Mouse (Mus musculus) small intestine, adult 2 months (tissue): Measurements from ENCODE around the gene Cphx1. TPM values are rescaled to one million over a fixed set of nuclear protein-coding genes. Genes with fewer than 3 reads are reported as not detected.
"Not testable (repeated sequence)": the region's sequence is repeated elsewhere in the genome, so short reads cannot be mapped to it uniquely, and the experiment has no call there.

Source experiments
- H3K27ac ChIP-seq: fragments of 200-500 bp; 2 replicates; pipeline ENCODE4 v1.5.1; 2012; ENCODE audit warnings: low read depth, low read length, control low read depth, inconsistent platforms; ENCODE audit not compliant: insufficient read depth
- H3K27me3 ChIP-seq: fragments of 200-500 bp; 2 replicates; pipeline ENCODE4 v1.6.1; 2012; ENCODE audit warnings: mild to moderate bottlenecking, moderate library complexity, low read length, inconsistent platforms; ENCODE audit not compliant: control insufficient read depth, insufficient read depth
- H3K36me3 ChIP-seq: fragments of 200-500 bp; 2 replicates; pipeline ENCODE4 v1.6.1; 2012; ENCODE audit warnings: mild to moderate bottlenecking, low read length, control low read depth, inconsistent platforms; ENCODE audit not compliant: control insufficient read depth, insufficient read depth
- H3K4me1 ChIP-seq: fragments of 200-500 bp; 2 replicates; pipeline ENCODE4 v1.6.1; 2012; ENCODE audit warnings: low read length, inconsistent platforms, mixed read lengths; ENCODE audit not compliant: control insufficient read depth, insufficient read depth, insufficient read length
- H3K4me3 ChIP-seq: fragments of 200-500 bp; 2 replicates; pipeline ENCODE4 v1.5.1; 2012; ENCODE audit warnings: low read depth, mild to moderate bottlenecking, control low read depth, inconsistent platforms, low read length, moderate library complexity
- WGBS: fragments of 180-500 bp; shearing (Covaris S2); methylation state at CpG from one replicate; pipeline ENCODE4 v1.1.7; 2018; 5-methylcytosine and 5-hydroxymethylcytosine counted together
- polyA plus RNA-seq: library from polyadenylated mRNA; depleted of rRNA; stranded (reverse); fragments of >200 nt; gene quantifications from 2 replicates; pipeline ENCODE4 v1.2.3, GENCODE M21; 2012; rRNA removed

Gene Cphx1
- polyA plus RNA-seq: not detected in 2 replicates

- H3K4me3 ChIP-seq, H3K36me3 ChIP-seq, H3K4me1 ChIP-seq, H3K27me3 ChIP-seq, H3K27ac ChIP-seq: not testable (repeated sequence)
- WGBS: no CpG with 5 or more reads among the region's 8 CpGs
Observed at GRCm38 (mm10) chr14:25938004-25938403, at the start of gene Cphx1. Cphx1 (plus strand) TSS chr14:25938304.

GRCm38 (mm10) chr14:25894566-25894965 is 43.5 kb upstream of the Cphx1 start:
- not testable (repeated sequence) for H3K27ac ChIP-seq, H3K4me1 ChIP-seq, H3K4me3 ChIP-seq, H3K36me3 ChIP-seq, H3K27me3 ChIP-seq
- no CpG with 5 or more reads among the region's 3 CpGs for WGBS

GRCm38 (mm10) chr14:25895686-25896085 is 42.4 kb upstream of the Cphx1 start:
- no CpG with 5 or more reads among the region's 7 CpGs for WGBS
- not testable (repeated sequence) for H3K4me3 ChIP-seq, H3K36me3 ChIP-seq, H3K4me1 ChIP-seq, H3K27me3 ChIP-seq, H3K27ac ChIP-seq

- not testable (repeated sequence) for H3K4me1 ChIP-seq, H3K36me3 ChIP-seq, H3K27ac ChIP-seq, H3K27me3 ChIP-seq, H3K4me3 ChIP-seq
- WGBS: no CpG with 5 or more reads among the region's 10 CpGs
Observed at GRCm38 (mm10) chr14:25903000-25903399, 35.1 kb upstream of the Cphx1 start, which contains the start of gene Plac9a. Plac9a (minus strand) TSS chr14:25903100.

- H3K4me1 ChIP-seq, H3K27ac ChIP-seq, H3K36me3 ChIP-seq, H3K4me3 ChIP-seq, H3K27me3 ChIP-seq: not testable (repeated sequence)
- 70% methylated on average over 1 of the region's 5 CpGs for WGBS
Observed at GRCm38 (mm10) chr14:25905243-25905642, 32.9 kb upstream of the Cphx1 start.

- not testable (repeated sequence) for H3K4me1 ChIP-seq, H3K36me3 ChIP-seq, H3K27ac ChIP-seq, H3K27me3 ChIP-seq, H3K4me3 ChIP-seq
- no CpG with 5 or more reads among the region's 9 CpGs for WGBS
Observed at GRCm38 (mm10) chr14:25907272-25907671, 30.8 kb upstream of the Cphx1 start.

- not testable (repeated sequence) for H3K4me1 ChIP-seq, H3K27me3 ChIP-seq, H3K27ac ChIP-seq, H3K4me3 ChIP-seq, H3K36me3 ChIP-seq
- WGBS: no CpG with 5 or more reads among the region's 8 CpGs
Observed at GRCm38 (mm10) chr14:25908976-25909375, 29.1 kb upstream of the Cphx1 start.

GRCm38 (mm10) chr14:25918427-25919170 is 19.5 kb upstream of the Cphx1 start:
- H3K36me3 ChIP-seq: not testable (repeated sequence)
- WGBS: no CpG with 5 or more reads among the region's 5 CpGs

GRCm38 (mm10) chr14:25926814-25927561 is 11.1 kb upstream of the Cphx1 start:
- not testable (repeated sequence) for H3K27ac ChIP-seq, H3K4me3 ChIP-seq, H3K27me3 ChIP-seq, H3K36me3 ChIP-seq, H3K4me1 ChIP-seq
- no CpG with 5 or more reads among the region's 44 CpGs for WGBS

More at GRCm38 (mm10) chr14:25918427-25919170, 19.5 kb upstream of the Cphx1 start:
- H3K27ac ChIP-seq, H3K27me3 ChIP-seq, H3K4me1 ChIP-seq, H3K4me3 ChIP-seq: not testable (repeated sequence)

GRCm38 (mm10) chr14:25927562-25927881 is 10.6 kb upstream of the Cphx1 start, which contains the start of gene Tmem254a:
Tmem254a (minus strand) TSS chr14:25927672.
- H3K4me3 ChIP-seq, H3K4me1 ChIP-seq, H3K36me3 ChIP-seq, H3K27me3 ChIP-seq, H3K27ac ChIP-seq: not testable (repeated sequence)
- no CpG with 5 or more reads among the region's 10 CpGs for WGBS

- H3K27ac ChIP-seq, H3K4me1 ChIP-seq, H3K4me3 ChIP-seq, H3K36me3 ChIP-seq, H3K27me3 ChIP-seq: not testable (repeated sequence)
- WGBS: no CpG with 5 or more reads among the region's 5 CpGs
Observed at GRCm38 (mm10) chr14:25936867-25937630, 1.1 kb upstream of the Cphx1 start.
